Mouse (Mus musculus) spleen, postnatal 4 days (tissue): Measurements from ENCODE around the gene Chrm3.

Experiments
- DNase-seq, 2 experiments: peaks; one replicate each; pipeline ENCODE4 v3.0.0; 2022; ENCODE audit warnings: low spot score in 2 of 2

Chrm3 gene

DNA sequence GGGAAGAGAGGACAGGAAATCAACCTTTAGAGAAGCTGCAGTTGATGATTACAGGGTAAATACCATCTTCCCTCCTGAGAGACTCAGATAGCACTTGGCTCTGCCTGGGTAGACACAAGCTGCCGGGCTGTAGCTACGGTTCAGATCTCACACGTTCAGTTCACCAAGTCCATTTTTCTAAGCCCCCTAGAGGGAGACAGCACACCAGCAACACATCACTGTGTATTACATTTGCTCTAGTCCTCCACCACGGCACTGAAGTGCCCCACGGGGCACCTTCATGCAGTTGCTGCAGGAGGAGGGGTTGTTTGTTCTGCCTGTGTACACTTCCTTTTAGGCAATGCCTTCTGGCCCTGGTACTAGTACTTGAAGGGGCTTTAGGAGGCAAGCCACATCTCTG lies 289.5 kb downstream of the Chrm3 start:
- peak; percentile 31 to 63 for DNase-seq

DNA sequence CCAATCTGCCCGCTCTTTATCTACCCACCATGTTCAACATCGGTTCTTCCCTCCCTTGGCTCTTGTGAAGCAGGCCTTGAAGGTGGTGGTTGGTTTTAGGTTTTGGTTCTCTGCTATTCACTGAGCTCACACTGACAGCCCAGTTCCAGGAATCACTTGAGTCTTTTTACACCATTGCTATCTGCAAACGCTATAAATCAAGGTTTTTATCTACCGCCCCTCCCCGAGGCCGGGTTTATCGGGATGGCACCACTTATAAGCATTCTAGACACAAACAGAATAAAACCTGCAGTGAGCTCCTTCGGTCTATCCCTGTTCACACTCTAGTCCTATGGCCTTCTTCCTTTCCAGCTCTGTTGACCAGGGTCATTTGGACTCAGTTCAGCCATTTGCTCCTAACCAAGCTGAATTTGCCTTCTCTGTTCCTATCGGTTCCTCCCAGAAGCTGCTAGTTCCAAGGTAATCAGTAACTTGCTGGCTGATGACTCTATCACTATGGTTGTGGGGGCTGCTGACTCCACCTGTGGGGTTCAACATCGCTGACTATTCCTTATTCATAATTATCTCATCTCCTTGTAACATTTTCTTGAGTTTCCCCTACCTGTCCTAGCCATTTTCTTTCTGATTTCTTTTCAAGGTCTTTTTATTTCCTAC lies 291.6 kb downstream of the Chrm3 start:
- no peak for DNase-seq

DNA sequence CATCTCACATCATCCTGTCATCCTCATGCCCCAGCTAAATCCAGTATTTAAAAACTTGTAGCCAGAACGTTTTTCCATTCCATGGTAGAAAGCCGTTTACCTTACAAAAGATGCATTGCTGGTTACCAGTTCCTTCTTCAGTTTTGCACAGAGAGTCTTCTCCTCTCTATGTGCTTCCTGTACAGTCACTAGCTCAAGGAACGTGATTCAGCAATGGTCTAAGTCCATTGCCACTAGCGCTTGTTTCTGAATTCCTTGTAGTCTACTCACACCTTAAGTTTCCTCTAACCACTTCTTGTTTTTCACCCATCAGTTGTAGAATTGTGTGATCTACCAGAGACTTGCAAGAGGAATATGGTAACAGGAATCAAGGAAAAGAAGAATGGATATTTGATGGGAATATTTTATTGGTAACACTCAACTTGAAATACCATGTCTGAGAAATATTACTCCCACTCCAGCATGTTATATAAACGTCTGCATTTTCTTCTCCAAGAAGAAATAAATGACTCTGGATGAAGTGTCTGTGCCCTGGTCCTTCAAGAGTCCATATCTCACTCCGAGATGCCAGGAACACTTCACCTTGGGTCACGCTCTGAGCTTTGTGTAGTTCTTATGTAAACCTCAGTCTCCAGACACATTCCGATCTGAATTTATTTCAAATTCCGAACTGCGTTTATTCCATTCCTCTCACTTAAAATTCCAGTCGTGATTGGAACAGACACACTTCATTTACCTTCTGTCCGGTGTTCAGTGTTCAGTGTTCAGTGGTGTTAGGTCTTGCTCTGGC lies 293.6 kb downstream of the Chrm3 start:
- DNase-seq = no peak

DNA sequence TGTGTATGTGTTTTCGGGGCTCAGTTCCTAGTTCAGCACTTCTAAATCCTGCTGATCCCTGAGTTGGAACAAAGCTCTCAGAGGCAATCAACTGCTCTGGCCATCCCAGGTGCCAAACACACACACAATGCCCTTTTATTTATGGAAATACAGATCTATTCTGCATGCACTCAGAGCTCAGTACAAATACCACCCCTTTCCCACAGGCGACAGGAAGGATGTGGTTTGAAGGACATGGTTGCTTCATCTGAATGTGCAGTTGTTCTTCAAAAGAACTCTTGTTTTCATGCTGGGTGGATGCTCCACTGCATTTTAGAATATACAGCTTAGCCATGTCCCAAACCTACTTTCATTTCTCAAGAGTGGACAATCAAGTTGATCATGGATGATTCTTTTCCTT lies 294.9 kb downstream of the Chrm3 start:
- DNase-seq = peak in 1 of 2 experiments; percentile 14

DNA sequence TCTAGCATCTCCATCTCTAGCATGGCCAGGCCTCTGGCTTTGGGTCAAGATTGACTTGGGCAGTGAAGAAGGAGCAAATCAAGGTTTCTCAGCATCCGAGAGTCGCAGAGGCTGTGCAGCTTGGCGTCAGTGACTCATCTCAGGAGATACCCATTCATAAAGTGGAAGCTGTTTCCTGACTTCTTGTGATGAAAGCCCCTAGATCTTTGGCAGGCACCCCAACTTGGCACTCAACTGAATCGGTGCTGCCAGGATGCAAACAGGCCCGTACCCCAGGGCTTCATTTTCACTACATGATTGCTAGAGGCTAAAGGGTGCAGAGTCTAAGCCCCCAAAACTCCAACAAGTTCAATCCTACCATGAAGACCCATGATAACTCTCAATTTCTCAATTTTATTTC lies 298.0 kb downstream of the Chrm3 start:
- no peak for DNase-seq

DNA sequence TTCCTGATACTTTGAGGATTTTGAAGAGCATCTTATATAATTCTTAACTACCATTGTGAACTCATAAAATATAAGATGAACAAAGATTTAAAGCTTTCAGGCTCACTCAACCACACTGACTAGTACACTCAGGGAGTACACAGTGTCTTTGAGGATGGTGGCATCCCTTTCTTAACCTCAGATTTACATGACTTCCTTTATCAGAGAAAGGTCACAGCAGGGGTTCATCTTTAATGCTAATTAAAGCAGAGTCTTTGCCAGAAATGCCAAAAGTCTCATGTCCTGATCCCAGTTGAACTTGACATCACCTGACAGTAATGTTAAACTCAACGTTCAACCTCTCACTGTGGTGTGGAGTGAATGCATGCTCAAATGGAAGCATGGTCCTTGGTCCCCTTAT lies 301.7 kb downstream of the Chrm3 start:
- no peak for DNase-seq

GRCm38 (mm10) chr13:10057644-10058198 lies 302.9 kb downstream of the Chrm3 start:
- DNase-seq = no peak

- DNase-seq = no peak
Observed at GRCm38 (mm10) chr13:10054086-10054485, 306.6 kb downstream of the Chrm3 start.

GRCm38 (mm10) chr13:10053301-10053889 lies 307.3 kb downstream of the Chrm3 start:
- DNase-seq = no peak

DNA sequence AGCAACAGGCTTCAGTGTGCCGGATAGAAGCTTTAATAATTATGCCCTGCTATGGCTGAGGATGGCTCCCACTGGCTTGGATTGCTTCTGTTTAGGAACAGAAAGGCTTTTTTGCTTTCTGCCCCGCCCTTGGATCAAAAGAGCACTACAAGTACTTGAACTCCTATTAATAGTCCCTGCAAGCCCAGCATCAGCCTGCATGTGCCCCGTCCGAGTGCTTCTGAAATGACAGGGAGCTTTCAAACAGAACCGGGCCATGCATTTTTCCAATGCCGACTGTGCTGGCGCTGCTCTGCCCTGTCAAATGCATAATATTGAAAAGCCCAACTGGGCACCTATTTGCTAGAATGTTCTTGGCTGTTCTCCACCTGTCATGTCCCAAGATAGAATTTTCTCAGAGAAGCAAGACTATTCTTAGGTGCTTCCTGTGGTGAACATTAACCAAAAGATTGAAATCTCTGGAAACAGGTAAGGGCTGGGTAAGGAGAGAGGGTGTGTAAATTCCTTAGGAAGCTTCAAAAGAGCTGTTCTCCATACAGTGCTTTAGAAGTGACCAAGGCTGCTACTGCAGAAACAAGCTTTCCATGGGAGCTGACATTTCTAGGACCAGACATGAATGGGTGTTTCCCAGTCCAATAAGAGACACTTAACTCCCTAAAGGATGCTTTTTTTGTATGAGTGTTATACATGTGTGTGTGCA lies 314.8 kb downstream of the Chrm3 start:
- DNase-seq = no peak

GRCm38 (mm10) chr13:10044084-10044483 lies 316.6 kb downstream of the Chrm3 start:
- peak in 1 of 2 experiments; percentile 40 for DNase-seq

- peak in 1 of 2 experiments; percentile 35 for DNase-seq
Observed at GRCm38 (mm10) chr13:10033570-10034399, 326.9 kb downstream of the Chrm3 start.

DNA sequence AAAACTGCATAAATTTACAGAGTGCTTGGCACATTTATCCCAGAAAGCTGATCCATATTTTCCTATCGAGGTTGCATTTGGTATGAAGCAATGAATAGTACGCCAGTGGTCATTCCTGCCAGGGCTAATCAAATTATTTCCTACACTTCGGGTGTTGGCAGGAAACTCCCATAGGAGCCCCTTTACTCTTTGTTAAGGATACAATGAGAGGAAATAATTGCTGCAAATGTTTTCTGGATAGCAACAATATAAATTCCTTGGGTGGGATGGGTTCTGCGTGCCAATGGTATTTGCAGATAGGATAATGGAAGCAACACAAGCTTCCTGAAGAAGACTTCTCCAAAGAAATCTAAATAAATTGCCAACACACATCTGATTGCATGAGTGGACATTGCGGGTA lies 329.1 kb downstream of the Chrm3 start:
- no peak for DNase-seq

DNA sequence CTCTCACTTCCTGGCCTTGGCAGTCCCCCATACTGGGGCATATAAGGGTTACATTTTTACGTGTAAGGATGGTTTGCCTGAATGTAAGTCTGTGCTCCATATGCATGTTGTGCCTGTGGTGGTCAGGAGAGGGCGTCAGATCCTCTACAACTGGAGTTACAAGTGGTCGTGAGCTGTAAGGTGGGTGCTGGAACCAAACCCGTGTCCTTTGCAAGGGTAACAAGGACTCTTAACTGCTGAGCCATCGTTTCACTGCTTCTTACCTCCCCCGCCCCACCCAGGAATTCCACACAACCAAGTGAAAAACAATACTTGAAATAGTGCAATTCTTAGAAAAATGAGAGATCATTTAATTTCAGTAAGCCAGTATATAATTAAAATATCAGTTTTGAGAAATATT lies 330.7 kb downstream of the Chrm3 start:
- DNase-seq = peak in 1 of 2 experiments; percentile 50

DNA sequence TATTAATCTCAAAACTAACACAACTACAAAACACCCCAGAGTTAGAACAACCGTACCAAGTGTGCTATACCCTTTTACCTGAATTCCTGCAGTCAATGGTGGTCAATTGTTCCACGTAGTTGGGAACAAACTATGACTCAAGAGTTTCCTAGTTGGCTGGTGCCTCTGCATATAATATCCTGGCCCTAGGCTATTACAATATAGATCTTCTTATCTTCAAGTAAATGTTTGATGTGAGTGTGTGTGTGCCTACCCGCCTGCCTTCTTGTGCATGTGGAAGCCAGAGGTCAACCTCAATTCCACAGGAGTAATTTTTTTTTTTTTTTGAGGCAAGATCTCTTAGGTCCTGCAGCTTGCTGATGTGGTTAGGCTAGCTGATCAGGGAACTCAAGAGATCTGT lies 335.5 kb downstream of the Chrm3 start:
- no peak for DNase-seq

DNA sequence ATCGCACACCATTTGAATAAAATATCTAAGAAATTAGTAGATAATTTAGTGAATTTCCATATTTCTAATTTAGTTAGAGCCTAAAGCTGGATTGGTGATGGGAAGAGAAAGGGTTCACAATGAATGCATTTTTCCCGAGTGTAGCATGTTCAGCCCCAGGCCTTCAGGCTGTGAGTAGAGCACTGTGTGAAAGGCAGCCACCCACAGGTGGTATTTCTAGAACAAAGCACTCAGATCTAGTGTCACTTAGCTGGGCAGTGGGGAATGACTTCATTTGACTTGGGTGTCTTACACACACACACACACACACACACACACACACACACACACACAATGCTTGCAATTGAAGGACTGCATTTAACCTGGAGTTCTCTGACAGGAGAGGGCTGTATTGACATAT lies 337.5 kb downstream of the Chrm3 start:
- no peak for DNase-seq

- no peak for DNase-seq
Observed at GRCm38 (mm10) chr13:10019252-10019651, 341.4 kb downstream of the Chrm3 start.

DNA sequence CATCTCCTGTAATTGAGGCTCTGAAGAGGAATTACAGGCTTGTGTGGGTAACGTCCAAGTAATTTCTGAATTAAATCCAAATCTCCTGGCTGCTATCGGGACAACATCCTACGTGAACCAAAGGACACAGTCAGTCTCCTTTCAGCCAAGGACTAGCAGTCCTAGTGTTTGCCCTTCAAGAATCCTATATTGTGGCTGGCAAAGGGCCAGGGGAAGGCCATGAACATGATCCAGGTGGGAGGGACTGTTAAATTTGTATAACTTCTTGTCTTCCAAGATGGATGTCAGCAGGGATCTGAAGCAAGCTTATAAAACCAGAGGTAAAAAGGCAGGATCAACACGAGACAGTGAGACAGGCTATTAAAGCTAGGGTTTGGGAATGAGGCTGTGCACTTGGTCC lies 357.7 kb downstream of the Chrm3 start:
- DNase-seq = no peak

DNA sequence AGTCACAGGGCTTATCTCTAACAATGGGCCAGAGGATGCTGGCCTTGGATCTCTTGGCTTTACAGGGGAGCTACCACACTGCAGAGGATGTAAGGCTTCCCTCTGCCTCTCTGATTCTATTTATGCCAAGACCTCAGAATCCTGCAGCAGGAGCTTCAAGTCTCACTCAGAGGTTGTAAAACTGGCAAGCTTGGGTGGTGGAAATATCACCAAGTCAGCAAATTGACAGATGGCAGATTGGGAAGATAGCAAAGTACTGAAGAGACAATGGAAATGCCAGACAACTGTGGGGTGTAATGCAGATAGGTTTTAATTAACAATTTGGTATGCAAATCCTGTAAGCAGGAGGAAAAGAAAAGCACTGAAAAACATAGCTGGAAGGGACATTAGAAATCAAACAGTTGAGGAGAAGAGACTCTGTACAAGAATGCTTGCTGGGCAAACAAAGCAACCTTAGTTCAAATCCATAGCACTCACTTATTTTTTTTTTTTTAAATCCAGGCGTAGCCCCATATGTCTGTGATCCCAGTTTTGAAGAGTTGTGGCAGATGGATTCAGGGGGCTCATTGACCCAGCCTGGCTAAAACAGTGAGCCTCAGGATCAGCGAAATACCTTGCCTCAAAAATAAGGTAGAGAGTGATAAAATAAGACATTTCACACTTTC lies 362.9 kb downstream of the Chrm3 start:
- no peak for DNase-seq

- no peak for DNase-seq
Observed at GRCm38 (mm10) chr13:9995852-9996251, 364.8 kb downstream of the Chrm3 start.

DNA sequence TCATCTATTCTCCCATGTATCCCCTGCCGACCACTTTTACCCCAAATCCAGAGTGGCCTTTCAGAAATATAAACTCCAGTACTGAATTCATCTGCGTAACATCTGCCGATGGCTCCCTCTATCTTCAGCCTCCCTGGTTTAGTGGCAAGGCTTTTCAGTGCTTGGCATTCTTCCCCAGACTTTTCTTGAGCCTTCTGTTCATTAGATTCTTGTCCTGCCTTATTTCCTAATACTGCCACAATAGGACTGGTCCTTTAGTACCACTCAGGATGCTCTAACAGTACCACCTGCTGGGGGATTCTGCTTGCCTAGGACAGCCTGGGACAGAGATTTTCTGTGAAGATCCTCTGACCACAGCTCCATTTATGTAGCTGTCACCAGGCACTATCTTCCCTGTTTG lies 367.1 kb downstream of the Chrm3 start:
- no peak for DNase-seq
